Mouse (Mus musculus): ENCODE results near the gene Scgb2b19. TPM values are rescaled to one million over a fixed set of nuclear protein-coding genes. Genes with fewer than 3 reads are reported as not detected.

The Scgb2b19 gene
- not detected in 2 replicates for polyA plus RNA-seq (2012; rRNA removed)

DNA sequence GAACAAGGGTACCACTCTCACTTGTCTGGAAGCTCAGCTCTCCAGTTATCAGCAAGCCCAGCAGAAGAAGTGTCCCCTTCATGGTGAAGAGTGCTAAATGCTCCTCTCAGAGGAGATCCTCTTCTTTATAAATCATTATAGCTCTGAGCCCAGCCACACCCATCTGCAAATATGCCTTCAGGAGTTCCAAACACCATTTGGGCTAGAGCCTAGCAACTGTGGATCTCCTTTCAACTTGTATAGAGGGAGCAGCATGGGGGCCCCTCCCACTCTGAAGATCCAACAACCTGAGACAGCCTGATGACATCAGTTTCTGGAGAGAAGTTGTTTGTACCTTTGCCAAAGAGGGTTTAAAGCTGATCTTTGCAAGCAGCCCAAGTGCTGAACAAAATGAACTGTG is at the start of gene Scgb2b19:
Gene Scgb2b19, minus strand, starts transcription at position 101 of the 400 bp plus-strand sequence.

DNA sequence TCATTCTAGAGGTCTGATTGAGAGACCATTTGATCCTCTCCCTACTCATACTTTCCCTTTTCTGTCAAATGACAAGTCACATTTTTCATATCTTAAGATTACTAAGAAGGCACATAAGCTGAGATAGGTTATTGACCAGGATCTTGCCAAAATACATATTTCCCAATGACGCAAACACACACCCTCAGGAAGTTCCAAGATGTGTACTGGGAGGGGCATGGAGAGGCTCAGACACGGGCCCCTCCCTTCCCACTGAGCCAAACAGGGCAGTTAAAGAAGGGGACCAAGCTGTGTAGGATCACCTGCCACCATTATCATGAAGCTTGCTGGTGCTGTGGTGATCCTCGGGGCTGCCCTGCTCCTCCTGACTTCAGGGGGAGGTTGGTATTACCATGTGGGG is 6.9 kb upstream of the Scgb2b19 start, which contains the start of gene Scgb1b19:
Gene Scgb1b19, plus strand, starts transcription at position 301 of the 400 bp plus-strand sequence.

Other genes with a start within 250 kb of the Scgb2b19 start
- gene Scgb2b17, start 223.8 kb downstream of the Scgb2b19 start, polyA plus RNA-seq (2012; rRNA removed) = not detected in 2 replicates
- gene Scgb1b17, start 216.9 kb downstream of the Scgb2b19 start, polyA plus RNA-seq (2012; rRNA removed) = not detected in 2 replicates
- gene Scgb2b18, start 106.5 kb downstream of the Scgb2b19 start, polyA plus RNA-seq (2012; rRNA removed) = not detected in 2 replicates
- not detected in 2 replicates for gene Scgb1b18, start 94.8 kb downstream of the Scgb2b19 start, polyA plus RNA-seq (2012; rRNA removed)
- not detected in 2 replicates for gene Scgb1b19, start 7.0 kb upstream of the Scgb2b19 start, polyA plus RNA-seq (2012; rRNA removed)
- gene Scgb2b20, start 86.0 kb upstream of the Scgb2b19 start, polyA plus RNA-seq (2012; rRNA removed) = not detected in 2 replicates
- gene Scgb1b20, start 92.9 kb upstream of the Scgb2b19 start, polyA plus RNA-seq (2012; rRNA removed) = not detected in 2 replicates
- gene Scgb2b21, start 240.1 kb upstream of the Scgb2b19 start, polyA plus RNA-seq (2012; rRNA removed) = not detected in 2 replicates